Mouse (Mus musculus) forebrain, embryonic 14.5 days (tissue): ENCODE measurements around the gene Nupr1l. TPM values are rescaled to one million over a fixed set of nuclear protein-coding genes. Genes with fewer than 3 reads are reported as not detected.
A peak's percentile ranks its signal among the peaks of the same experiment; 100 is the strongest.
"Not testable (repeated sequence)": the region's sequence is repeated elsewhere in the genome, so short reads cannot be mapped to it uniquely, and the experiment has no call there.

Source experiments
- ATAC-seq: fragments of 200-750 bp; cut with Nextera tagmentation; 2 replicates; pipeline ENCODE4 v1.8.0; 2017; ENCODE audit warnings: mild to moderate bottlenecking, moderate library complexity
- DNase-seq: peaks from one replicate; pipeline ENCODE4 v3.0.0-alpha.2; 2015; ENCODE audit warnings: low spot score
- H3K27ac ChIP-seq: fragments of 300-500 bp; sonication (generic); 2 replicates; pipeline ENCODE4 v1.5.1; 2014; ENCODE audit warnings: low read depth, mild to moderate bottlenecking, control low read depth, low read length, moderate library complexity
- H3K27me3 ChIP-seq: fragments of 300-500 bp; sonication (generic); replicated peaks from 2 replicates; pipeline ENCODE4 v1.6.1; 2014; ENCODE audit warnings: low read length, control low read depth, mixed read lengths; ENCODE audit not compliant: control insufficient read depth, insufficient read depth
- H3K36me3 ChIP-seq: fragments of 300-500 bp; sonication (generic); 2 replicates; pipeline ENCODE4 v1.6.1; 2014; ENCODE audit warnings: low read length, control low read depth; ENCODE audit not compliant: control insufficient read depth, insufficient read depth
- H3K4me1 ChIP-seq: fragments of 300-500 bp; sonication (generic); 2 replicates; pipeline ENCODE4 v1.6.1; 2014; ENCODE audit warnings: antibody characterized with exemption, low read length, control low read depth; ENCODE audit not compliant: control insufficient read depth, insufficient read depth
- H3K4me2 ChIP-seq: fragments of 300-500 bp; sonication (generic); 2 replicates; pipeline ENCODE4 v1.6.1; 2014; ENCODE audit warnings: mild to moderate bottlenecking, control low read depth, low read length
- H3K4me3 ChIP-seq: fragments of 300-500 bp; sonication (generic); 2 replicates; pipeline ENCODE4 v1.5.1; 2014; ENCODE audit warnings: low read depth, low read length, control low read depth
- H3K9ac ChIP-seq: fragments of 300-500 bp; sonication (generic); 2 replicates; pipeline ENCODE4 v1.6.1; 2014; ENCODE audit warnings: mild to moderate bottlenecking, low read length, control low read depth, moderate library complexity
- H3K9me3 ChIP-seq: fragments of 300-500 bp; sonication (generic); replicated peaks from 2 replicates; pipeline ENCODE4 v1.6.1; 2016; ENCODE audit warnings: low read length, control low read depth, mixed read lengths; ENCODE audit not compliant: control insufficient read depth
- WGBS: fragments of 180-500 bp; shearing (Covaris S2); extraction: QIAGEN DNeasy Blood & Tissue Kit; methylation state at CpG from one replicate; pipeline ENCODE4 v1.1.7; 2014; 5-methylcytosine and 5-hydroxymethylcytosine counted together
- polyA plus RNA-seq: library from polyadenylated mRNA; unstranded; fragments of >200 nt; fragmentation: Nextera tagmentation; extraction: Ambion mirVana; gene quantifications from 2 replicates; pipeline ENCODE4 v1.2.1, GENCODE M21; 2014

Gene Nupr1l
- polyA plus RNA-seq, 1 experiment from 2014 or later = 5.6 TPM

DNA sequence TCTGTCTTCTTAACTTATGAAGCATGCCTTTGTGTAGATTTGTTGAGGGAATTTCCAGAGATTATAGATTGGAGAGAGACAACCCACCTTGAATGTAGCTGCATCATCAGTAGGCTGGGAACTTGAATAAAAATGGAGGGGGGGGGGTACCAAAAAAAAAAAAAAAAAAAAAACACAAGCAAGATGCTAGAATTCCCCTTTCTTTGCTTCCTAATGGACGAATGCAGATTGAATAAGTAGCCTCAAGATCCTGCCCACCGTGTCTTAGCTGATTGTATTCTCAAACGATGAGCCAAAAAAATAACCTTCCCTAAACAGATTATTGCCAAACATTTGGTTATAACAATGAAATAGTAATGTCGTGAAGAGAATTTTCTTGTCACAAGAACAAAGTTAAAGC, 565 bp upstream of the Nupr1l start:
- Histone ChIP-seq H3K4me3 (peak overlapping the region; percentile 77), H3K4me2 (peak overlapping the region; percentile 85), H3K36me3 (0 out of 2 replicates have a peak, but pooled peaks cover 9% of the 10 kb centered on the region), H3K27ac (peak overlapping the region; percentile 90), H3K9ac (peak overlapping the region; percentile 90), H3K9me3 (no peaks in the 10 kb centered on the region), H3K4me1 (no peaks in the 10 kb centered on the region; the same call in 1 of the 2 replicates), H3K27me3 (no peaks in the 10 kb centered on the region)
- ATAC-seq = no peak
- DNase-seq = no peak
- 28% methylated on average over 4 of the region's 4 CpGs for WGBS

DNA sequence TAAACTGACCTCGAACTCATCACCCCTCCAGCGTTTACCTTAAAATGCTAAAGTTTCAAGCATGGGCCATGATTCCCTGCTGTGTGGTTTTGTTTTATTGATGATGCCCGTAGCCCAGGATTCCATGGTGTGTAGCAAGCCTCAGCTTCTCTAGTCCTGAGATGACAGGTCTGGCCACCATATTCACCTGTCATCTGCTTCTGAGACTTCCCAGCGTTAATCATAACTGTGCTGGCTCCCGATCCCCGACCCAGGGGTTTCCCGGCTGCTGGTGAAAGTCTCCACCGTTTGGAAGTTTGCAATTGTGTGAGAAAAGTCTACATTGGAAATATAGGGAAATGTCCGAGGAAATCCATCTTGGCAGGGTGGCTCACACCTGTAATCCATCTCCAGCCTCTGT, 807 bp downstream of the Nupr1l start:
- no peak for ATAC-seq

DNA sequence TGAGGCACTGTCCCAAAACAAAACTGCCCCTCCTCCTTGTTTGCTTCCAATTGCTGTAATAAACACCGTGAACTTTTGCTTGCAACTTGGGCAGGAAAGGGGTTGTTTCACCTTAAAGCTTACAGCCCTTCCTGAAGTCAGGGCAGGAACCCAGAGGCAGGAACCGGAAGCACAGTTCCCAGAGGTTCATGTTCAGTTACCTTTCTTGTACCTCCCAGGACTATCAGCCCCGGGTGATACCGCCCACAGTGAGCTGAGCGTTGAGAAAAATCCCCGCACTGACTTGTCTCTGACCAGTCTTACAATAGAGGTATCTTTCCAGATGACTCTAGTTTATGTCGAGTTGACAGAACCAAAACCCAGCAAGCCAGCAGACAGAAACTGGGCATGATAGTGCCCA, 1.3 kb downstream of the Nupr1l start:
- Histone ChIP-seq H3K9me3 (no peaks in the 10 kb centered on the region), H3K27me3 (no peaks in the 10 kb centered on the region), H3K27ac (no peak overlapping the region), H3K9ac (no peak overlapping the region), H3K4me3 (no peak overlapping the region), H3K4me2 (no peak overlapping the region), H3K4me1 (no peaks in the 10 kb centered on the region; the same call in 1 of the 2 replicates), H3K36me3 (no peaks in the 10 kb centered on the region)
- WGBS = 90% methylated on average over 7 of the region's 7 CpGs
- DNase-seq = no peak
- ATAC-seq = no peak

More for the DNA sequence above, 807 bp downstream of the Nupr1l start:
- Histone ChIP-seq H3K4me1 (no peaks in the 10 kb centered on the region; the same call in 1 of the 2 replicates), H3K9ac (peak overlapping the region; percentile 90), H3K9me3 (no peaks in the 10 kb centered on the region), H3K27me3 (no peaks in the 10 kb centered on the region), H3K36me3 (0 out of 2 replicates have a peak, but pooled peaks cover under 1% of the 10 kb centered on the region), H3K4me3 (peak overlapping the region; percentile 77), H3K4me2 (peak overlapping the region; percentile 85), H3K27ac (no peak overlapping the region)
- 73% methylated on average over 9 of the region's 9 CpGs for WGBS
- DNase-seq = no peak

DNA sequence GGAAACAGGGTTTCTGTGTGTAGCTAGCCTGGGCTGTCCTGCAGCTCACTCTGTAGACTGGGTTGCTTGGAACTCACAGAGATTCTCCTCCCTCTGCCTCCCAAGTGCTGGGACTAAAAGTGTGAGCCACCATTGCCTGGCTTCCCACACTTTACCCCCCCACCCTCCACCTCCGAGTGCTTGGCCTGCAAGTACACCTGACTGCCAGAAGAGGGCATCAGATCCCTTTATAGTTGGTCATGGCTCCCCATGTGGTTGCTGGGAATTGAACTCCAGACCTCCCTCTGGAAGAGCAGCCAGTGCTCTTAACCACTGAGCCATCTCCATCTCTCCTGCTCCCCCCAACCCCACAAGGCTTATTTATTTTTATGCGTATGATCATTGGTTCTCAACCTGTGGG, 5.7 kb downstream of the Nupr1l start:
- Histone ChIP-seq H3K27me3 (no peaks in the 10 kb centered on the region), H3K27ac (no peak overlapping the region), H3K4me2 (no peak overlapping the region), H3K36me3 (no peaks in the 10 kb centered on the region), H3K4me1 (no peaks in the 10 kb centered on the region), H3K9ac (no peak overlapping the region), H3K9me3 (no peaks in the 10 kb centered on the region), H3K4me3 (no peak overlapping the region)
- DNase-seq (peak; percentile 35), ATAC-seq (no peak)
- WGBS = 41% methylated on average over 2 of the region's 2 CpGs

DNA sequence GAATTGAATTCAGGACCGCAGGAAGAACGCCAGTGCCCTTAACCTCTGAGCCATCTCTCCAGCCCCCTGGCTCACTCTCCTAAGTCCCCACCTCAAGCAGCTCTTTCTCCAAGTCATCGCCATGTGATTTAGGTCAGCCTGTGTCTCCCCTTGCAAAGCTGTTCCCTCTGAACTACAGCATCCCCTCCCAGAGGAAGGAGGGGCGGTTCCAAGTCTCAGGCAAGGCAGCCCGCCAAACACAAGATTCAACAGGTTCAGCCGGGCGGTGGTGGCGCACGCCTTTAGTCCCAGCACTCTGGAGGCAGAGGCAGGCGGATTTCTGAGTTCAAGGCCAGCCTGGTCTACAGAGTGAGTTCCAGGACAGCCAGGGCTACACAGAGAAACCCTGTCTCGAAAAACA, 7.2 kb downstream of the Nupr1l start:
- not testable (repeated sequence) for H3K4me2 ChIP-seq, DNase-seq, H3K9me3 ChIP-seq, H3K27ac ChIP-seq, H3K36me3 ChIP-seq, H3K4me1 ChIP-seq, ATAC-seq, H3K27me3 ChIP-seq, H3K9ac ChIP-seq, H3K4me3 ChIP-seq
- WGBS = 85% methylated on average over 11 of the region's 11 CpGs

DNA sequence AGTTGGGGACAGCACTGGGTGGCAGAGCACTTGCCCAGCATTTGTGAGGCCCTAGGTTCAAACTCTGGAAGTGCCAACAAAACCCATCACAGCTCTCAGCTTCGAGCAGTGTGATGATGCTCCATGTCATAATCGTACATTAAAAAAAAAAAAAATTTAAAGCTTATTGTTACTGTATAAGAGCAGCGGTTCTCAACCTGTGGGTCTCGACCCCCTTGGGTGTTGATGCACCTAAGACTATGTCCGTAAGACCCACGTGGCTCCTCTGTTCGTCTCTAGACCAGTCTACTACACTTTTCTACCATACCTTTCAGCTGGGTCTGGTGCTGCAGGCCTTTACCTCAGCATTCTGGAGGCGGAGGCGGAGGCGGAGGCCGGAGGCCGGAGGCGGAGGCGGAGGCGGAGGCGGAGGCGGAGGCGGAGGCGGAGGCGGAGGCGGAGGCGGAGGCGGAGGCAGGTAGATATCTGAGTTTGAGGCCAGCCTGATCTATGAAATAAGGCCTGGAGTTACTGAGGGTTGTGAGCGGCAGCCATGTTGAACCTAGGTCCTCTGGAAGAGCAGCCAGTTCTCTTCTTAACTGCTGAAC, 9.8 kb downstream of the Nupr1l start:
- Histone ChIP-seq H3K4me2 (no peak overlapping the region), H3K4me3 (no peak overlapping the region), H3K4me1 (no peaks in the 10 kb centered on the region), H3K27ac (no peak overlapping the region), H3K9ac (no peak overlapping the region), H3K36me3 (no peaks in the 10 kb centered on the region), H3K27me3 (no peaks in the 10 kb centered on the region), H3K9me3 (no peaks in the 10 kb centered on the region)
- DNase-seq (no peak), ATAC-seq (no peak)
- WGBS = 90% methylated on average over 24 of the region's 24 CpGs

DNA sequence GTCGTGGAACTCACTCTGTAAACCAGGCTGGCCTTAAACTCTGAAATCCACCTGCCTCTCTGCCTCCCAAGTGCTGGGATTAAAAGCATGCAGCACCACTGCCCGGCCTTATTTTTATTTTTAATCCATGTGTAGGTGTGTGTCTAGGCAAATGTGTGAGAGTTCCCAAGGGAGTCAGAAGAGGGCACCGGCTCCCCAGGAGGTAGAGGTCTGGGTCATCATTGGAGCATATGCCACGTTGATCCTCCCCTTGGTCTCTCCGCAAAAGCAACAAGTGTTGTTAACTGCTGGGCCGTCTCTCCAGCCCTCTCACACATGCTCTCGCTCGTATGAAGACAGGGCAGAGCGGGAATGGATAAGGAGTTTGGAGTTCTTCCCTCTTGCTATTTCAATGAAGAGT, 10.4 kb downstream of the Nupr1l start:
- no peaks in the 10 kb centered on the region for H3K36me3 ChIP-seq
- DNase-seq (no peak), ATAC-seq (no peak)
- 84% methylated on average over 9 of the region's 9 CpGs for WGBS
- no peak overlapping the region for H3K4me2 ChIP-seq
- no peaks in the 10 kb centered on the region for H3K9me3 ChIP-seq
- H3K4me3 ChIP-seq = no peak overlapping the region
- H3K27ac ChIP-seq = no peak overlapping the region
- H3K4me1 ChIP-seq = no peaks in the 10 kb centered on the region
- no peak overlapping the region for H3K9ac ChIP-seq
- H3K27me3 ChIP-seq = no peaks in the 10 kb centered on the region

DNA sequence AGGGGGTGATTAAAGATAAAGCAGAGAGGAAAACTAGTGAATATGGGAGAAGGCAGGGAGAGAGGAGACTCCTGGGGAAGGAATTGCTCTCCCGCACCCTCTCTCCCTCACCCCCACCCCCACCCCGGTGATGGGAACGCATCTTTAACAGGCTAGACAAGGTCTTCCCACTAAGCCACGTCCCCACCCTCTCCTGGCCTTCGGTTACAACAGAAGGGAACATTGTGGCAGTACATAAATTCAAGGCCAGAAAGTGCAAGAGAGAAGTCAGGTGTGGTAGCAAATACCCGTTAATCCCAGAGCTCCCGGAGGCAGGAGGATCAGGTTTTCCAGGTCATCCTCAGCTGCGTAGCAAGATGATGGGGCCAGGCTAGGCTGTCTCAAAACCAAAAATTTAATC, 11.0 kb downstream of the Nupr1l start:
- Histone ChIP-seq H3K4me2 (no peak overlapping the region), H3K36me3 (no peaks in the 10 kb centered on the region), H3K4me3 (no peak overlapping the region), H3K27me3 (no peaks in the 10 kb centered on the region), H3K9ac (no peak overlapping the region), H3K4me1 (no peaks in the 10 kb centered on the region), H3K9me3 (no peaks in the 10 kb centered on the region), H3K27ac (no peak overlapping the region)
- WGBS = 73% methylated on average over 8 of the region's 8 CpGs
- ATAC-seq = no peak
- no peak for DNase-seq

DNA sequence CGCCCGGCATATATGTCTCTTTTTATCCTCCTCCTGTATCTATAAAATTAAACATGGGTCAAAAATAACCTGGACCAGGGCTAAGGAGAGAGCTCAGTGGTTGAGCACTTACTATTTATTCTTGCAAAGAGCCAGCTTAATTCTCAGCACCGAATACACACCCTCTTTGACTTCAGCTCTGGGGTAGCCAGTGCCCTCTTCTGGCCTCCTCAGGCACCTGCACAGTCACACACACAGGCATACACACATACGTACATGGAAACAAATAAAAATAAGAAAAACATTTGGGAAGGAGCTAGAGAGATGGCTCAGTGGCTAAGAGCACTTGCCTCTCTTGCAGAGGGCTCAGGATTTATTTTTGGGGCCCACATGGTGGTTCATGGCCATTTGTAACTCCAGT, 13.6 kb downstream of the Nupr1l start:
- Histone ChIP-seq H3K4me3 (no peak overlapping the region), H3K9ac (no peak overlapping the region), H3K36me3 (no peaks in the 10 kb centered on the region), H3K4me2 (no peak overlapping the region), H3K4me1 (no peaks in the 10 kb centered on the region), H3K27ac (no peak overlapping the region), H3K27me3 (no peaks in the 10 kb centered on the region), H3K9me3 (no peaks in the 10 kb centered on the region)
- ATAC-seq = no peak
- DNase-seq = no peak
- WGBS = 95% methylated on average over 4 of the region's 4 CpGs
